ENCODE assay signal across 9 mouse cellular contexts in genomic region chr7:80582821-80583451, GRCm38 (mm10). TPM values are rescaled to one million over a fixed set of nuclear protein-coding genes. Genes with fewer than 3 reads are reported as not detected.
DNase-seq lines count a peak whose midpoint lies in the region; ATAC-seq lines count a peak whose summit lies in the region.
"Had no signal": no experiment of that assay in that cellular context is flagged by ENCODE, and none has a peak within 500 bp of the region (broad histone marks: within the 10 kb centered on the region; RNA-seq: fewer than 3 reads in every experiment).

No protein-coding gene starts in this region.

- H3K4me2 ChIP-seq in liver, embryonic 12.5 days: peak overlapping the region; percentile 41
- H3K4me2 ChIP-seq: midbrain, embryonic 12.5 days had no signal

- 0 out of 2 replicates have a peak overlapping the region, but pooled peaks have one; percentile 4 for H3K4me3 ChIP-seq in liver, embryonic 12.5 days
- H3K4me3 ChIP-seq: midbrain, embryonic 12.5 days had no signal

- intact Hi-C loops in heart, postnatal 25 days (cut with DNase I): loop anchor here (5.0 kb wide), 2 partner anchors 46 to 241 kb away; partner anchors contain the start of genes Blm, Hddc3 and Unc45a
- intact Hi-C loops in left cerebral cortex, postnatal 25 days (cut with DNase I): loop anchor here (5.0 to 10.0 kb wide), 2 partner anchors 181 to 448 kb away; no protein-coding TSS in a partner anchor

- no peak overlapping the region for H3K9ac ChIP-seq in liver, embryonic 12.5 days
- H3K9ac ChIP-seq: midbrain, embryonic 12.5 days had no signal

- WGBS in liver, embryonic 12.5 days (ENCODE audit: insufficient replicate concordance): 28% methylated on average over 20 of the region's 20 CpGs

- no peak overlapping the region for H3K27ac ChIP-seq in liver, embryonic 12.5 days
- H3K27ac ChIP-seq: midbrain, embryonic 12.5 days had no signal

- peaks cover 5% of the 10 kb centered on the region; the same call in 1 of the 2 replicates for H3K27me3 ChIP-seq in liver, embryonic 12.5 days (replicated peaks)
- H3K27me3 ChIP-seq: midbrain, embryonic 12.5 days had no signal

- no peak for ATAC-seq in liver, embryonic 12.5 days

- no peaks in the 10 kb centered on the region for H3K9me3 ChIP-seq in liver, embryonic 12.5 days (replicated peaks)
- H3K9me3 ChIP-seq: midbrain, embryonic 12.5 days had no signal

- H3K36me3 ChIP-seq in liver, embryonic 12.5 days: no peaks in the 10 kb centered on the region
- H3K36me3 ChIP-seq: midbrain, embryonic 12.5 days had no signal

- DNase-seq in 3134 (ENCODE audit: extremely low read depth, insufficient read length, low spot score): peak; percentile 31
- peak; percentile 33 for DNase-seq in ZHBTc4 (ENCODE audit: low read depth, low spot score)
- DNase-seq in heart, postnatal 25 days (ENCODE audit: low spot score): peak; percentile 41
- DNase-seq in spleen, adult 18-20 months: peak; percentile 21 to 46
- no peak for DNase-seq in cerebellum, postnatal 10 days
- DNase-seq in left cerebral cortex, postnatal 25 days (ENCODE audit: low spot score in 2 of 2): no peak
- DNase-seq in testis, postnatal 14 days (ENCODE audit: low spot score): no peak

- peaks cover 23% of the 10 kb centered on the region for H3K4me1 ChIP-seq in liver, embryonic 12.5 days

RNA-seq across cellular contexts. Expression of gene Blm, which starts 48.0 kb away (rescaled TPM):
- total RNA-seq in heart, postnatal 25 days (2021): 1 to 10 TPM; 1.5 to 2.0 TPM
- 47.2 and 47.8 TPM in 2 replicates for polyA plus RNA-seq in liver, embryonic 12.5 days (2016; fragmentation: Nextera tagmentation; extraction: Ambion mirVana)
- total RNA-seq in left cerebral cortex, postnatal 25 days (2021): 1 to 10 TPM; 3.1 to 4.3 TPM

Comparison
In these comparisons a context has a peak if more than half of its experiments do, and no peak if none do; other contexts are left out.
1. DNase-seq: peak in 3134 (single experiment), ZHBTc4 (single experiment), heart, postnatal 25 days (single experiment) and spleen, adult 18-20 months (2 of 2); none in cerebellum, postnatal 10 days (0 of 2), left cerebral cortex, postnatal 25 days (0 of 2) and testis, postnatal 14 days (single experiment).